ENCODE assay signal across 8 mouse cellular contexts in the genomic region with DNA sequence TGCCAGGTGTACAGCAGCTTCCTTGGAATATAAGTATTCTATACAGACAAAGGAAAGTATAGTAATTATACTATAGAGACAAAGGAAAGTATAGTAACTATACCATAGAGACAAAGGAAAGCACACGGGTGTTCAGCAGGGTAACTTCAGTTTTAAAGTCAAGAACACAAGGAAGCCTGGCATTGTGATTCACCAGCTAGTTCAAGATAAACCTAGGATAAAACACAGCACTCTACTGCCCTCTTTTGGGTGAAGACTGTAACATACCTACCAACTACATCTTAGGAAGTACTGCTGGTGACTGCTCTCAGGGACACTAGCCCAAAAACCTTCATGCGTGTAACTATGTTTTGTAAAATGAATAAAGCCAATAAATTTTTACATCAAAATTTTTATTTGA. TPM values are rescaled to one million over a fixed set of nuclear protein-coding genes. Genes with fewer than 3 reads are reported as not detected.
A peak's percentile ranks its signal among the peaks of the same experiment; 100 is the strongest.
DNase-seq lines count a peak whose midpoint lies in the region; ATAC-seq lines count a peak whose summit lies in the region.

No protein-coding gene starts in this region.

- peak; percentile 79 for ATAC-seq in hindbrain, embryonic 15.5 days (ENCODE audit: low FRiP score, low read depth)
- 0 out of 2 replicates have a peak, but pooled peaks have one; percentile 11 for ATAC-seq in limb, embryonic 12.5 days (ENCODE audit: insufficient number of reproducible peaks, insufficient read depth, low FRiP score, low TSS enrichment, low read depth)
- ATAC-seq in neural tube, embryonic 15.5 days (ENCODE audit: low FRiP score), result peak; percentile 83; the same call in 1 of the 2 replicates

- no peak overlapping the region for H3K9ac ChIP-seq in hindbrain, embryonic 15.5 days
- H3K9ac ChIP-seq in limb, embryonic 12.5 days (replicated peaks), result no peak overlapping the region
- H3K9ac ChIP-seq in neural tube, embryonic 15.5 days (replicated peaks), result no peak overlapping the region

- no peak overlapping the region for H3K27ac ChIP-seq in hindbrain, embryonic 15.5 days (replicated peaks)
- H3K27ac ChIP-seq in limb, embryonic 12.5 days, result no peak overlapping the region
- no peak overlapping the region for H3K27ac ChIP-seq in neural tube, embryonic 15.5 days (replicated peaks)

- H3K4me3 ChIP-seq in hindbrain, embryonic 15.5 days, result no peak overlapping the region
- no peak overlapping the region for H3K4me3 ChIP-seq in limb, embryonic 12.5 days (replicated peaks)
- no peak overlapping the region for H3K4me3 ChIP-seq in neural tube, embryonic 15.5 days (replicated peaks)

- H3K4me1 ChIP-seq in hindbrain, embryonic 15.5 days (replicated peaks), result peaks cover 3% of the 10 kb centered on the region; the same call in 1 of the 2 replicates
- H3K4me1 ChIP-seq in limb, embryonic 12.5 days (replicated peaks), result no peaks in the 10 kb centered on the region
- H3K4me1 ChIP-seq in neural tube, embryonic 15.5 days, result 0 out of 2 replicates have a peak, but pooled peaks cover 3% of the 10 kb centered on the region

- H3K4me2 ChIP-seq in hindbrain, embryonic 15.5 days, result no peak overlapping the region
- no peak overlapping the region for H3K4me2 ChIP-seq in limb, embryonic 12.5 days
- H3K4me2 ChIP-seq in neural tube, embryonic 15.5 days, result no peak overlapping the region

- no peaks in the 10 kb centered on the region for H3K27me3 ChIP-seq in hindbrain, embryonic 15.5 days
- H3K27me3 ChIP-seq in limb, embryonic 12.5 days, result no peaks in the 10 kb centered on the region
- no peaks in the 10 kb centered on the region for H3K27me3 ChIP-seq in neural tube, embryonic 15.5 days (replicated peaks)

- no peaks in the 10 kb centered on the region for H3K9me3 ChIP-seq in hindbrain, embryonic 15.5 days
- no peaks in the 10 kb centered on the region for H3K9me3 ChIP-seq in limb, embryonic 12.5 days
- no peaks in the 10 kb centered on the region for H3K9me3 ChIP-seq in neural tube, embryonic 15.5 days (replicated peaks)

- H3K36me3 ChIP-seq in hindbrain, embryonic 15.5 days, result peaks cover 32% of the 10 kb centered on the region
- peaks cover 39% of the 10 kb centered on the region for H3K36me3 ChIP-seq in limb, embryonic 12.5 days
- H3K36me3 ChIP-seq in neural tube, embryonic 15.5 days, result peaks cover 34% of the 10 kb centered on the region

- DNase-seq in adrenal gland, adult 2 months, result peak; percentile 61
- DNase-seq in adrenal gland, adult 8-10 months, result no peak
- DNase-seq in thymus, postnatal 0 days (ENCODE audit: low spot score), result peak; percentile 74
- DNase-seq in thymus, postnatal 4 days, result no peak
- peak; percentile 70 for DNase-seq in embryo, embryonic 9.5 days (ENCODE audit: extremely low spot score)

- 32% methylated on average over 2 of the region's 2 CpGs for WGBS in hindbrain, embryonic 15.5 days
- WGBS in limb, embryonic 12.5 days, result 32% methylated on average over 2 of the region's 2 CpGs
- WGBS in neural tube, embryonic 15.5 days, result 24% methylated on average over 2 of the region's 2 CpGs

RNA-seq across cellular contexts. Expression of gene Nhlrc3, which starts 14.9 kb away (rescaled TPM):
- total RNA-seq in adrenal gland, adult 2 months (2021), result 10 to 100 TPM; 10.2 to 11.1 TPM
- polyA plus RNA-seq in adrenal gland, adult 2 months (2012; rRNA removed), result 8.2 and 10.7 TPM in 2 replicates
- total RNA-seq in adrenal gland, adult 8-10 months (2022), result 10 to 100 TPM; 11.0 to 17.8 (median 14.9) TPM
- 6.3 and 6.7 TPM in 2 replicates for polyA plus RNA-seq in thymus, postnatal 0 days (2015; fragmentation: Nextera tagmentation; extraction: Ambion mirVana)
- 8.6 and 8.8 TPM in 2 replicates for polyA plus RNA-seq in hindbrain, embryonic 15.5 days (2015; fragmentation: Nextera tagmentation; extraction: Ambion mirVana)
- 11.4 and 14.5 TPM in 2 replicates for polyA plus RNA-seq in limb, embryonic 12.5 days (2016; fragmentation: Nextera tagmentation; extraction: Ambion mirVana)
- polyA plus RNA-seq in neural tube, embryonic 15.5 days (2015; fragmentation: Nextera tagmentation; extraction: Ambion mirVana), result 7.0 and 8.9 TPM in 2 replicates

RNA-seq across cellular contexts. Expression of gene Proser1, which starts 15.3 kb away (rescaled TPM):
- total RNA-seq in adrenal gland, adult 2 months (2021), result 10 to 100 TPM; 14.1 to 20.8 TPM
- 50.4 and 54.1 TPM in 2 replicates for polyA plus RNA-seq in adrenal gland, adult 2 months (2012; rRNA removed)
- total RNA-seq in adrenal gland, adult 8-10 months (2022), result 10 to 100 TPM; 14.7 to 31.5 (median 22.8) TPM
- polyA plus RNA-seq in thymus, postnatal 0 days (2015; fragmentation: Nextera tagmentation; extraction: Ambion mirVana), result 12.3 and 19.1 TPM in 2 replicates
- 18.0 and 19.8 TPM in 2 replicates for polyA plus RNA-seq in hindbrain, embryonic 15.5 days (2015; fragmentation: Nextera tagmentation; extraction: Ambion mirVana)
- polyA plus RNA-seq in limb, embryonic 12.5 days (2016; fragmentation: Nextera tagmentation; extraction: Ambion mirVana), result 25.1 and 26.3 TPM in 2 replicates
- polyA plus RNA-seq in neural tube, embryonic 15.5 days (2015; fragmentation: Nextera tagmentation; extraction: Ambion mirVana), result 16.6 and 19.1 TPM in 2 replicates

RNA-seq across cellular contexts. Expression of gene Stoml3, which starts 40.2 kb away (rescaled TPM):
- not detected for total RNA-seq in adrenal gland, adult 2 months (2021)
- not detected in 2 replicates for polyA plus RNA-seq in adrenal gland, adult 2 months (2012; rRNA removed)
- not detected for total RNA-seq in adrenal gland, adult 8-10 months (2022)
- polyA plus RNA-seq in thymus, postnatal 0 days (2015; fragmentation: Nextera tagmentation; extraction: Ambion mirVana), result not detected in 2 replicates
- polyA plus RNA-seq in hindbrain, embryonic 15.5 days (2015; fragmentation: Nextera tagmentation; extraction: Ambion mirVana), result 0.09 TPM in 1 of 2 replicates, not detected in the other
- not detected in 2 replicates for polyA plus RNA-seq in limb, embryonic 12.5 days (2016; fragmentation: Nextera tagmentation; extraction: Ambion mirVana)
- polyA plus RNA-seq in neural tube, embryonic 15.5 days (2015; fragmentation: Nextera tagmentation; extraction: Ambion mirVana), result 0.19 TPM in 2 replicates

Comparison
In these comparisons a context has a peak if more than half of its experiments do, and no peak if none do; other contexts are left out.
1. DNase-seq: peak in adrenal gland, adult 2 months (single experiment), thymus, postnatal 0 days (single experiment) and embryo, embryonic 9.5 days (single experiment); none in adrenal gland, adult 8-10 months (single experiment) and thymus, postnatal 4 days (single experiment).
2. ATAC-seq: peak in every context shown above with its lines; median percentile 83 in neural tube, embryonic 15.5 days; 79 in hindbrain, embryonic 15.5 days; 11 in limb, embryonic 12.5 days.